Mouse (Mus musculus): ENCODE measurements around the gene Cmtm4.

The Cmtm4 gene

GRCm38 (mm10) chr8:104412805-104413532 is 17.4 kb upstream of the Cmtm4 start:
- intact Hi-C loops (cut with DNase I): no loop called here

DNA sequence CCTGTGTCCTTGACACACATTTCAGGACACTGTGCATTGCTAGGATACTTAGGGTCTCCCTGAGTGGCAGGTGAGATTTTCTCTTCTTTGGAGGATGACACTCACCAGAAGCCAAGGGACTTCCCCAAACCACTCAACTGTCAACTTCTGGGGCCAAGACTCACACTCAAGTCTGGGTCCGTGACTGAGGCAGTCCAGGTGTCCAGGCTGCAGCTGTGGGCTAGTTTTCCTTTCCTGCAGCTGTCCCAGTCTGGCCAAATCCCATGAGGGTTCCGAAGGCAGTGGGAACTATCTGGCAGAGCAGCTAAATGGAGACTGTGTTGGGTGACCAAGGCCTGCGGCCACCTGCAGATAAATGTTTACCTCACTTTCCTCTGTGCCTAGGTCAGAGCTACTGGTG is 16.4 kb upstream of the Cmtm4 start:
- intact Hi-C loops (cut with DNase I): no loop called here

GRCm38 (mm10) chr8:104411468-104411867 is 15.9 kb upstream of the Cmtm4 start:
- intact Hi-C loops (cut with DNase I): no loop called here

- intact Hi-C loops (cut with DNase I): no loop called here
Observed at GRCm38 (mm10) chr8:104410628-104411273, 15.1 kb upstream of the Cmtm4 start.

DNA sequence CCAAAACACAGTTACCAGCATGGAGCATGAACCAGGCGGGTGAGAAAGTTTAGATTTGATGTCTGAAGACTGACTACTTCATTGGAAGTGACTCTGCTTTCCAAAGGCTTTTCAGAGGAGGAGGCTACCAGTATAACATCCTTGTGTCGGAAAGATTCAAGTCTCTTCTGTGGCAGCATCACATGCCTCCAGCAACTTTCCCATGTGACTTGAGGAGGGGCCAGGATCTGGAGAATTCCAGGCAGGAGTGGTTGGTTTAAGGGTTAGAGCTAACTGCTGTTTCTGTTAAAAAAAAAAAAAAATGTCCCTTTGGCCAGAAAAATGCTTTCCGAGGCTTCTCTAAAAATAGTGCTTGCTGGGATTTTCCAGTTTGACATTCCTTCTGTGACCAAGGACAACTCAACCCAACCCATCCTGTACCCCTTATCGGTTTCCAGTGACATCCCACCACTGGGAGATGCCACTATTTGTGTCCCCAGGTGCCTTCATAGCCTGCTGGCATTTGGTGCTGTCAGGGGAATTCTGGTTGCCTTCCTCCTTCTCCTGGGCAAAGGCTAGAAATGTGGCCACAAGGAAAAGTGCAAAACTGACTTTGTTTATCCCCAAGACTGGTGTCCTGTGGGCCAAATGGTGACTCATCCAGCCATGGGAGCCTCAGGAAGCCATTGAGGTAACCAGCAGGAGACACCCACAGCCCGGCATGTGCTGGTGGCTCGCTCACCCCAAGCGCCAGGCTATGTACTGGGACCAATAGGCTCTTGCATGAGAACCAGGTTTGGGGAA is 12.9 kb upstream of the Cmtm4 start:
- intact Hi-C loops (cut with DNase I): no loop called here

DNA sequence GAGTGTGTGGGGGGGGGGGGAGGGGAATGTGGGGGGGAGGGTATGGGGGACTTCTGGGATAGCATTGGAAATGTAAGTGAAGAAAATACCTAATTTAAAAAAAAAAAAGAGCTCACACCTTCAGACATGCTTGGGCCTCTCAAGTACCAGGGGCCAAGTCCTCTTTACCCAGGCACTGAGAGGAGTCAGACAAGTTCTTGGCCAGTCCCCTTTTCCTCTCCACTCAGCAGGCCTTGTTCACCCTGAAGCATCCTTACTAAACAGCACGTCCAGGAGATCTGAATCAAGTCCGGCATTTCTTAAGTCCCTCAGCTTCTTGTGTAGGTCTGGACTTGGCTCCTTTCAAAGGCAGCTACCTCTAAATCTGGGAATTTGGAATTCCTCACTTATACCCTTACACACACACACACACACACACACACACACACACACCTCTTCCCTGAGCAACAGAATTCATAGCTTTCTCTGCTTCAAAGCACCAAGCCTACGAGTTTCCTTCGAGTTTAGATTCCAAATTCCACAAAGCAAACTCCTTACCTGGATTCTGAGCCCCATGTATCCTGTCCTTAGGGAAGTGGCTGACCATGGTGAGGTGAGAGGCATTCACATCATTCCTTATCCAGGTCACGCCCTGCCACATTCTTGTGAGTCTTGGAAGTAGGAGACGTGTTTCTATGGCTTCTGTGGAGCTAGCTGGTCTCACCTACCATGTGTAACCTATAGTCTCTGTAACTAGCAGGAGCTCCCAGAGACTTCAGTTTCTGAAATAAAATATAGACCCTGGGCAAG is 10.9 kb upstream of the Cmtm4 start:
- intact Hi-C loops (cut with DNase I): no loop called here

- intact Hi-C loops (cut with DNase I): no loop called here
Observed at GRCm38 (mm10) chr8:104405430-104406187, 10.0 kb upstream of the Cmtm4 start.

GRCm38 (mm10) chr8:104403596-104403995 is 8.0 kb upstream of the Cmtm4 start:
- intact Hi-C loops (cut with DNase I): no loop called here

- intact Hi-C loops (cut with DNase I): loop anchor here (5.0 kb wide), 2 partner anchors 37 to 53 kb away; no protein-coding TSS in a partner anchor
Observed at GRCm38 (mm10) chr8:104394801-104395702, 555 bp downstream of the Cmtm4 start.

GRCm38 (mm10) chr8:104393767-104394166 is 1.8 kb downstream of the Cmtm4 start:
- intact Hi-C loops (cut with DNase I): no loop called here

- intact Hi-C loops (cut with DNase I): no loop called here
Observed at GRCm38 (mm10) chr8:104393139-104393538, 2.5 kb downstream of the Cmtm4 start.

DNA sequence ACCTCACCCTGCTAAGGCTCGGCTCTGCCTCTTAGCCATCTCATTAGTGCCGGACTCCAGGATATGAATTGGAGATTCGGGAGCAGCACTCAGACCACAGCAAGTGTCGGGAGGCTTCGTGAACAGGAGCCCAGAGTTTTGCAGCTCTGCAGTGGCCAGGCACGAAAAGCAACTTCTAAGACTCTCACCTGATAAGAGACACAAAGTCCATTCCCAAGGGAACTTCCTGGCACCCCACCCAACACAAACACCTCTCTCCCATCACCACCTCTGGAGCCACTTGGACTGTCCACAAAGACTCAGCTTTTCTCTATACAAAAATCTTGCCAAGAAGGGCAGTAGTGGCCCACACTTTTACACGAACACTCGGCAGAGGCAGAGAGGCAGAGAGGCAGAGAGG is 5.4 kb downstream of the Cmtm4 start:
- intact Hi-C loops (cut with DNase I): no loop called here

DNA sequence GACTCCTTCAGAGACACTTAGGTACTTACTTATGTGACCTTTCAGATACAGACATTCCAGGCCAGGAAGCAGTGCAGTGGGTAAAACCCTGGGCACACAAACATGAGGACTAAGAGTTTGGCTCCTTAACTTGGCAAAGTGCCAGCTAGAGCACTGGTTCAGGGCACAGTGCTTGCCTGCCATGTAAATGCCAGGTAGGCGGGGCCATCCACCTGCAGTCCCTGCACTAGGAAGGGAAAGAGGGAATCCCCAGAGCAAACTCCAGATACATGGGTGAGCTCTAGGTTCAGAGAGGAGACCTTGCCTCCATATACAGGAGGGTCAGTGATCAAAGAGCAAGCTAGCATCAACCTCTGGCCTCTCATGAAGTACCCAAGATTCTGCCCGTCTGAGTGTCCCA is 7.6 kb downstream of the Cmtm4 start:
- intact Hi-C loops (cut with DNase I): no loop called here

- intact Hi-C loops (cut with DNase I): no loop called here
Observed at GRCm38 (mm10) chr8:104387501-104387900, 8.1 kb downstream of the Cmtm4 start.

GRCm38 (mm10) chr8:104386693-104387092 is 8.9 kb downstream of the Cmtm4 start:
- intact Hi-C loops (cut with DNase I): no loop called here

DNA sequence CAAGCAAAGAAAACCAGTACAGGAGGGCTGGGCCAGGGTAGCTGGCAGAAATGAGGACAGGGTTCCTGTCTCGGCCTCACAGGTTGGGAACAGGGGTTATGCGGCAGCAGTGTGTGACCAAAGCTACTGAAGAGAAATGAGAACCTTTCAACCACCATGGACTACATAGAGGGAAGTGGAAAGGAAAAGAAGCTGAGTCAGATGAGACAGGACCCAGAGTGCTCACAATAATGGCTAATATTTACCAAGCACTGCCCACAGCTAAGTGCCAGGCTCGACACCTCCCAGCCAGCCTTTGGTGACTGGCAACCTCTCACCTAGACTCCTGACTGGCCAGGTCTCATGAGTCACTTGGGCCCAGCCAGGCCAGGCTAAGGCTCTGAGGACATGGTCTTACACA is 11.6 kb downstream of the Cmtm4 start:
- intact Hi-C loops (cut with DNase I): no loop called here

GRCm38 (mm10) chr8:104383296-104383695 is 12.3 kb downstream of the Cmtm4 start:
- intact Hi-C loops (cut with DNase I): no loop called here

DNA sequence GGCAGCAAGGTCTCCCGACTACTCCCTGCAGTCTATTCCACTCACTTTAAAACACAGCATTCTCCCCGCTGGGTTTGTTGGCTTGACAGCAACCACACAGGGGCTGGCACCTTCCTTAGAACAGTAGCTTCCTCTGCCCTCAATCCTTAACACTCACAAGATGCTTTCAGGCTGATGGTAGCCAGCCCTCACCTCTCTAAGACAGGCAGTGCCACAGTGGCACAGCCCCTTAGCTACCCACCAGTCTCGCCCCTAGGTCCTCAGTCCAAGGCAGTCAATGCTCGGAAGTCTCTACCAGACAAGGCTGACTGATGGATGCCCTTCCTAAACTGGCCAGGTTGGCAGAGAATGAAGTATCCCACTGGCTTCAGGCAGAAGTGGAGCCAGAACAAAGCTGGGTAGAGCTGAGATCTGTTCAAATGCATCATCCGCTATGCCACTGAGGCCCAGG is 14.6 kb downstream of the Cmtm4 start:
- intact Hi-C loops (cut with DNase I): no loop called here

DNA sequence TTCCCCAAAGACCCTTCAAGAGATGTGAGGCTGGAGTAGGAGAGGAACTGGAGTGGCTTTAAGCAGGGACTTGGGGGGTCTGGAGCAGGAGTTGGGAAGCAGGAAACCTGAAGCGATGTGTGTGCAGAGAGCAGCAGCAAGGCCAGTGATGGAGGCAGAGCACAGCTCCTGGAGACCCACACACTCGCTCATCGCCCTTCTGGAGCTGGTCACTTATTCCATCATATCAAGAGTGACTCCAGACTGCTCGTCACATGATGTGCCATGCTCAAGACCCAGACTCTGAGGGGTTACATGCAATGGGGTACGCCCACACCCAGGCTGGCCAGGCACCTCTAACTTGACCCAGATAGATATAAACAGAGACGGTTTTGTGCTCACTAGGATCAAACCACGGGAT is 15.3 kb downstream of the Cmtm4 start:
- intact Hi-C loops (cut with DNase I): no loop called here
